Mouse (Mus musculus) hindbrain, embryonic 15.5 days (tissue): ENCODE data around the gene Tfcp2l1. TPM values are rescaled to one million over a fixed set of nuclear protein-coding genes. Genes with fewer than 3 reads are reported as not detected.

Experiments
- ATAC-seq: fragments of 200-750 bp; cut with Nextera tagmentation; 2 replicates; pipeline ENCODE4 v1.8.0; 2017; ENCODE audit warnings: low read depth, moderate number of reproducible peaks, moderate TSS enrichment; ENCODE audit not compliant: low FRiP score
- H3K27ac ChIP-seq: fragments of 300-500 bp; sonication (generic); replicated peaks from 2 replicates; pipeline ENCODE4 v1.5.1; 2015; ENCODE audit warnings: mild to moderate bottlenecking, inconsistent platforms
- H3K27me3 ChIP-seq: fragments of 300-500 bp; sonication (generic); 2 replicates; pipeline ENCODE4 v1.6.1; 2015; ENCODE audit warnings: control low read depth, inconsistent platforms
- H3K36me3 ChIP-seq: fragments of 300-500 bp; sonication (generic); 2 replicates; pipeline ENCODE4 v1.6.1; 2015; ENCODE audit warnings: control low read depth, inconsistent platforms
- H3K4me1 ChIP-seq: fragments of 300-500 bp; sonication (generic); replicated peaks from 2 replicates; pipeline ENCODE4 v1.6.1; 2015; ENCODE audit warnings: control low read depth, inconsistent platforms
- H3K4me2 ChIP-seq: fragments of 300-500 bp; sonication (generic); 2 replicates; pipeline ENCODE4 v1.6.1; 2015; ENCODE audit warnings: moderate library complexity, mild to moderate bottlenecking, inconsistent platforms
- H3K4me3 ChIP-seq: fragments of 300-500 bp; sonication (generic); 2 replicates; pipeline ENCODE4 v1.5.1; 2015; ENCODE audit warnings: mild to moderate bottlenecking, inconsistent platforms
- H3K9ac ChIP-seq: fragments of 300-500 bp; sonication (generic); 2 replicates; pipeline ENCODE4 v1.6.1; 2015; ENCODE audit warnings: inconsistent platforms
- H3K9me3 ChIP-seq: fragments of 300-500 bp; sonication (generic); 2 replicates; pipeline ENCODE4 v1.6.1; 2016; ENCODE audit warnings: control low read depth, inconsistent platforms
- WGBS: fragments of 180-500 bp; shearing (Covaris S2); methylation state at CpG from one replicate; pipeline ENCODE4 v1.1.7; 2015; 5-methylcytosine and 5-hydroxymethylcytosine counted together
- polyA plus RNA-seq: library from polyadenylated mRNA; unstranded; fragments of >200 nt; fragmentation: Nextera tagmentation; extraction: Ambion mirVana; gene quantifications from 2 replicates; pipeline ENCODE4 v1.2.1, GENCODE M21; 2015

The Tfcp2l1 gene
- polyA plus RNA-seq, 1 experiment from 2014 or later, result 0.41 TPM

- 72% methylated on average over 1 of the region's 1 CpGs for WGBS
- H3K9me3 ChIP-seq, result no peaks in the 10 kb centered on the region
- no peak overlapping the region for H3K4me3 ChIP-seq
Observed at GRCm38 (mm10) chr1:118663062-118663461, 35.3 kb downstream of the Tfcp2l1 start.

DNA sequence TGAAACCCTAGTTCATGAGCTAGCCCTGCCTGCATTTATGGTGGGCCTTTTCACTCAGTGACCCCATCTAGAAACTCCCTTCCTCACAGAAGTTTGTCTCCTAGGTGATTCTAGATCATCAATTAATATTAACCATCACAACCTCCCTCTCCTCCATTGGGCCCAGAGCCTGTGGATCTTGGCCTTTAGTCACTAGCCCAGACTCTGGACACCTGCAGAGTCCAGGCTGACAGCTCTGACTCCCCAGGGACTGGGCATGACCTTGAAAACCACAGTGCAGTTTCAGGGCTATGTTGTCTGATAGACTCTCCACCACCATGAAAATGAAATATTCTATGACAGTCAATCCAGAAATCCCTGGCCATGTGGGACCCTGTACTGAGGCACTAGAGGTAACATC lies 39.8 kb downstream of the Tfcp2l1 start:
- ATAC-seq, result no peak
- Histone ChIP-seq H3K27ac (no peak overlapping the region), H3K36me3 (no peaks in the 10 kb centered on the region), H3K4me1 (0 out of 2 replicates have a peak, but pooled peaks cover 6% of the 10 kb centered on the region), H3K4me2 (no peak overlapping the region), H3K27me3 (no peaks in the 10 kb centered on the region), H3K9me3 (no peaks in the 10 kb centered on the region), H3K4me3 (no peak overlapping the region), H3K9ac (no peak overlapping the region)

More at GRCm38 (mm10) chr1:118663062-118663461, 35.3 kb downstream of the Tfcp2l1 start:
- Histone ChIP-seq H3K4me2 (no peak overlapping the region), H3K36me3 (no peaks in the 10 kb centered on the region), H3K4me1 (no peaks in the 10 kb centered on the region), H3K27me3 (no peaks in the 10 kb centered on the region), H3K27ac (no peak overlapping the region), H3K9ac (no peak overlapping the region)
- ATAC-seq, result no peak

DNA sequence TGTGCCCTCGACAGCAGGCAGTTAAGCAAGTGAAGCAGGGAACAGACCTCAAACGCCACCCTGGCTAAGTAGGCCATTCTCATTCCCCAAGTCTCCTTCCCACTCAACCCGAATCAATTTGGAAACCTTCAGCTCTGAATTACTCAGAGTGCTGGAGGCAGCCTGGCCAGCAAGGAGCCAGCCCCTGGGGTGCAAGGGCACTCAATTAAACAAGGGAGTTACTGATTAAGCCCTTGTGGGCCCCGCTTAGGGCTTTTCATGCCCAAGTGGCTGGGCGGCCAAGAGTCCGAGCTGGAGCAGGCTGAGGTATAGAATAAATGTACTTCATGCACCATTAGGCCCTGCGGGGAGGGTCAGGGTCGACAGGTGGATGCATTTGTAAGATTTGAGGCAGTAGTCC lies 44.5 kb downstream of the Tfcp2l1 start:
- Histone ChIP-seq H3K9me3 (no peaks in the 10 kb centered on the region), H3K4me3 (no peak overlapping the region), H3K9ac (no peak overlapping the region), H3K27me3 (no peaks in the 10 kb centered on the region), H3K4me2 (no peak overlapping the region), H3K27ac (no peak overlapping the region), H3K4me1 (0 out of 2 replicates have a peak, but pooled peaks cover 6% of the 10 kb centered on the region), H3K36me3 (no peaks in the 10 kb centered on the region)
- no peak for ATAC-seq
- 30% methylated on average over 8 of the region's 8 CpGs for WGBS

DNA sequence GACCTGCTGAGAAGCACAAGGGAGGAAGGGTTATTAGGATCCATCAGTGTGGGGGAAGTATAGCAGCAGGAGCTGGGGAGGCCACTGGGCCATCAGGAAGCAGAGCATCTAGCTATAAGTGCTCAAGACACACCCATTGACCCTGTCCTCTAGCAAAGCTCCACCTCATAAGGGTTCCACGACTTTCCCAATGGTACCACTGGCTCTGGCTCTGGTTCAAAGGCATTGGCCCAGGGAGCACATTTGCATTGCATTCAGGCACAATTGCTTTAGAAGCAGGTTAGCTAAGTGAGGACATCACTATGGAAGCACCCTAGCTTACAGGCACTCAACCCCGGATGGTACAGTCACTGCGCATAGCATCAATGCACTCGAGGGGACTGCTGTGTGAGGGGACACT lies 46.4 kb downstream of the Tfcp2l1 start:
- H3K36me3 ChIP-seq, result no peaks in the 10 kb centered on the region
- no peak overlapping the region for H3K27ac ChIP-seq
- no peak overlapping the region for H3K4me2 ChIP-seq
- H3K9me3 ChIP-seq, result no peaks in the 10 kb centered on the region
- H3K27me3 ChIP-seq, result no peaks in the 10 kb centered on the region
- no peak overlapping the region for H3K4me3 ChIP-seq
- WGBS, result 80% methylated on average over 4 of the region's 4 CpGs
- no peak for ATAC-seq
- 0 out of 2 replicates have a peak, but pooled peaks cover 6% of the 10 kb centered on the region for H3K4me1 ChIP-seq
- no peak overlapping the region for H3K9ac ChIP-seq

DNA sequence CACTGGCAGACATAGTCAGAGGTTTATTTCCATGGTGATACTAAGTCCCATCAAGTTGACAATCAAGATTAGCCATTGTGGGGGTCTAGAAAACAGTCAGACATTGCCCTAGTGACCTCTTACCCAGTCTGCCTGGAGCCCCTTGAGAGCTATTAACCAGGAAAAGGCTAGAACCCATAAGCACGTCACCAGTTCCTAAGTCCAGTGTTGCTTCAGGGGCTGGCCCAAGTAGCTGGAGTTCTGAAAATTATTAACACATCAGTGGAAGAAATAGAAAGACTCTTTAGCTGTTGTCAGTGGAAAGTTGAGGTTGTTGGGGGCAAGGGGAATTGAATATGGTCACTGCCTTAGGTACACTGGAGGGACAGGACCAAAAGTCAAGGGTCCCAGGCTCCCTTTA lies 54.2 kb downstream of the Tfcp2l1 start:
- Histone ChIP-seq H3K36me3 (no peaks in the 10 kb centered on the region), H3K4me2 (no peak overlapping the region), H3K9me3 (no peaks in the 10 kb centered on the region), H3K27ac (no peak overlapping the region), H3K9ac (no peak overlapping the region), H3K27me3 (no peaks in the 10 kb centered on the region), H3K4me3 (no peak overlapping the region), H3K4me1 (no peaks in the 10 kb centered on the region)
- no peak for ATAC-seq
- 76% methylated on average over 1 of the region's 1 CpGs for WGBS

- no peak overlapping the region for H3K9ac ChIP-seq
- 78% methylated on average over 4 of the region's 4 CpGs for WGBS
- no peaks in the 10 kb centered on the region for H3K27me3 ChIP-seq
- no peak overlapping the region for H3K4me3 ChIP-seq
- H3K36me3 ChIP-seq, result no peaks in the 10 kb centered on the region
- H3K4me1 ChIP-seq, result no peaks in the 10 kb centered on the region
- no peak overlapping the region for H3K4me2 ChIP-seq
- ATAC-seq, result no peak
- no peak overlapping the region for H3K27ac ChIP-seq
- no peaks in the 10 kb centered on the region for H3K9me3 ChIP-seq
Observed at GRCm38 (mm10) chr1:118683686-118684085, 55.9 kb downstream of the Tfcp2l1 start.

DNA sequence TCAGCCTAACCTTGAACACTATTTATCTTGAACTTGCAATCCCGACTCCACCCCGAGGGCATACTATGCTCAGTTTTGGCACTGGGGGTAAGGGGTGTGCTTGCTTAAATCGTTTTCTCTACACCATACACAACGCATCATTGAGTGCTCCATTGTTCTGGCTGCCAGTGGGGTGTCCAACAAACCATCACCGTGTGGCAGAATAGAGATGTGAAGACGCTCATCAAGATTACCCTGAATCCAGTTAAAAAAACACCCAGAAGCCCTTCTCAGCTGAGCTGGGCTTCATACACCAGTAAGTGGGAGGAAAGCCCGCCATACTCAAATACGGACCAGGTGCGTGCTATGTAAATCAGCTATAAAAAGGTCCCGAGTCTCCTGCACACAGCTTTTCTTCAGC lies 60.0 kb downstream of the Tfcp2l1 start:
- Histone ChIP-seq H3K27ac (no peak overlapping the region), H3K9me3 (no peaks in the 10 kb centered on the region), H3K9ac (no peak overlapping the region), H3K4me3 (no peak overlapping the region), H3K4me2 (no peak overlapping the region), H3K36me3 (no peaks in the 10 kb centered on the region), H3K27me3 (no peaks in the 10 kb centered on the region), H3K4me1 (no peaks in the 10 kb centered on the region)
- 74% methylated on average over 10 of the region's 10 CpGs for WGBS
- ATAC-seq, result no peak

- no peak overlapping the region for H3K4me2 ChIP-seq
- WGBS, result 44% methylated on average over 5 of the region's 5 CpGs
Observed at GRCm38 (mm10) chr1:118689830-118690229, 62.1 kb downstream of the Tfcp2l1 start.

DNA sequence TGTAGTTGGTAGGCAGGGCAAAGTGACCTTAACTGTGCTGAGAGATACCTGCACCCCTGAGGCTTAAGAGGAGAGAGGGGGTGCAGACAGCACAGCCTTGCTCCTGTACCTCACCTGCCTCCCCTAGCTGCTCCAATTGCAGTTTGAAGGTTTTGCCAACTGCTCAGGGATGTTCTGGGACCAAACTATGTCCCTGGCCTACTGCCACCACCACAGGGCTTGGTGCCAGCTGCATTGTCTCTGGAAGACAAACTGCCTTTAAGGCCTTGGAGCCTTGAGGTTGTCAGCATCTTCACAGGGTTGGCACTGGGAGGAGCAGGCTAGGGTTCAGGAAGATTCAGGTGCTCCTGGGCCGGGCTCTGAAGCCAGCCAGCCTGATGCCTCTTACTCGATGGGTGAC lies 66.7 kb downstream of the Tfcp2l1 start:
- Histone ChIP-seq H3K27me3 (no peaks in the 10 kb centered on the region), H3K9me3 (no peaks in the 10 kb centered on the region), H3K9ac (no peak overlapping the region), H3K4me2 (no peak overlapping the region), H3K36me3 (no peaks in the 10 kb centered on the region), H3K4me3 (no peak overlapping the region), H3K4me1 (no peaks in the 10 kb centered on the region), H3K27ac (no peak overlapping the region)
- 68% methylated on average over 2 of the region's 2 CpGs for WGBS
- ATAC-seq, result no peak

More at GRCm38 (mm10) chr1:118689830-118690229, 62.1 kb downstream of the Tfcp2l1 start:
- H3K36me3 ChIP-seq, result no peaks in the 10 kb centered on the region
- H3K4me1 ChIP-seq, result no peaks in the 10 kb centered on the region
- H3K27me3 ChIP-seq, result no peaks in the 10 kb centered on the region
- H3K9ac ChIP-seq, result no peak overlapping the region
- ATAC-seq, result no peak
- no peak overlapping the region for H3K27ac ChIP-seq
- no peaks in the 10 kb centered on the region for H3K9me3 ChIP-seq
- H3K4me3 ChIP-seq, result no peak overlapping the region

GRCm38 (mm10) chr1:118697906-118698305 lies 70.2 kb downstream of the Tfcp2l1 start:
- Histone ChIP-seq H3K36me3 (no peaks in the 10 kb centered on the region), H3K9ac (no peak overlapping the region), H3K4me3 (no peak overlapping the region), H3K27ac (no peak overlapping the region), H3K4me1 (no peaks in the 10 kb centered on the region), H3K27me3 (no peaks in the 10 kb centered on the region), H3K9me3 (no peaks in the 10 kb centered on the region), H3K4me2 (no peak overlapping the region)
- ATAC-seq, result no peak
- WGBS, result 84% methylated on average over 6 of the region's 6 CpGs

- H3K36me3 ChIP-seq, result no peaks in the 10 kb centered on the region
- H3K27me3 ChIP-seq, result no peaks in the 10 kb centered on the region
- ATAC-seq, result no peak
- H3K4me2 ChIP-seq, result no peak overlapping the region
- no peak overlapping the region for H3K9ac ChIP-seq
- H3K4me3 ChIP-seq, result no peak overlapping the region
- H3K9me3 ChIP-seq, result no peaks in the 10 kb centered on the region
- no peak overlapping the region for H3K27ac ChIP-seq
- H3K4me1 ChIP-seq, result no peaks in the 10 kb centered on the region
- WGBS, result 65% methylated on average over 6 of the region's 6 CpGs
Observed at GRCm38 (mm10) chr1:118699118-118699890, 71.6 kb downstream of the Tfcp2l1 start.

DNA sequence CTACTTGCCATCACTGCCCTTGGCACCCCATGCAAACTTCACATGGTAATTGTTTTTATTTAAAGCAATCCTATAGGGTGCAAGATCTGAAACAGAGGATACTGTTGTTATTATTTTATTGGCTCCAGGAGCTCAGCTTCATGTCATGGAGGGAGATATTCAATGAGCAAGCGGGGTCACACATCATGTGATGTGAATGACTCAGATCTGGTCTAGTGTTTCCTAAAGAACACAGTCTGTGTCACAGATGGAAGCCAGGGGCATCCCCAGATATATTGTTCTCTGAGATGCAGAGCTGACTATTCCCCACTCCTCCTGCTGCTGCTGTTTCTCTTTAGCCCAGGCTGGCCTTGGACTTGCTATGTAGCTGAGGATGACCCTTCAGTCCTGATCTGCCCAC lies 72.2 kb downstream of the Tfcp2l1 start:
- H3K4me1 ChIP-seq, result no peaks in the 10 kb centered on the region
- H3K27me3 ChIP-seq, result no peaks in the 10 kb centered on the region
- H3K4me3 ChIP-seq, result no peak overlapping the region
- 97% methylated on average over 1 of the region's 1 CpGs for WGBS
- no peaks in the 10 kb centered on the region for H3K9me3 ChIP-seq
- H3K27ac ChIP-seq, result no peak overlapping the region
- no peaks in the 10 kb centered on the region for H3K36me3 ChIP-seq
- no peak overlapping the region for H3K9ac ChIP-seq
- H3K4me2 ChIP-seq, result no peak overlapping the region
- ATAC-seq, result no peak

GRCm38 (mm10) chr1:118711606-118712005 lies 83.9 kb downstream of the Tfcp2l1 start:
- Histone ChIP-seq H3K4me3 (no peak overlapping the region), H3K27ac (no peak overlapping the region), H3K9ac (no peak overlapping the region), H3K4me1 (no peaks in the 10 kb centered on the region), H3K36me3 (no peaks in the 10 kb centered on the region), H3K4me2 (no peak overlapping the region), H3K27me3 (no peaks in the 10 kb centered on the region), H3K9me3 (no peaks in the 10 kb centered on the region)
- no peak for ATAC-seq
- 83% methylated on average over 4 of the region's 4 CpGs for WGBS
